Mouse (Mus musculus) layer of hippocampus, postnatal 36 days (tissue): ENCODE data around the gene Ltb4r1. TPM values are rescaled to one million over a fixed set of nuclear protein-coding genes. Genes with fewer than 3 reads are reported as not detected.

Experiments used
- DNase-seq, 2 experiments: peaks; one replicate each; pipeline ENCODE4 v3.0.0; 2022
- total RNA-seq, 2 experiments: library from RNA; stranded (reverse); gene quantifications; 2 replicates each; pipeline ENCODE4 v1.2.3; 2021

The Ltb4r1 gene
- total RNA-seq, 2 experiments from 2014 or later, result not detected

- DNase-seq, result no peak
These were observed 18.5 kb upstream of the Ltb4r1 start for GRCm38 (mm10) chr14:55747051-55747847.

- DNase-seq, result no peak
These were observed 8.2 kb upstream of the Ltb4r1 start for GRCm38 (mm10) chr14:55757566-55757965.

- DNase-seq, result no peak
These were observed 7.4 kb upstream of the Ltb4r1 start, which contains the start of gene Cideb for GRCm38 (mm10) chr14:55758363-55758784. Gene Cideb (minus strand): TSS chr14:55758458.

GRCm38 (mm10) chr14:55760156-55760555 is 5.6 kb upstream of the Ltb4r1 start:
- peak; percentile 72 to 77 for DNase-seq

- no peak for DNase-seq
These were observed 4.6 kb upstream of the Ltb4r1 start, which contains the start of gene Ltb4r2 for GRCm38 (mm10) chr14:55761163-55761562. Gene Ltb4r2 (plus strand): TSS chr14:55761428.

- DNase-seq, result peak; percentile 32 to 33
These were observed 3.6 kb upstream of the Ltb4r1 start for GRCm38 (mm10) chr14:55762001-55762821.

GRCm38 (mm10) chr14:55763166-55763565 is 2.6 kb upstream of the Ltb4r1 start:
- no peak for DNase-seq

GRCm38 (mm10) chr14:55767519-55768414 is 2.0 kb downstream of the Ltb4r1 start:
- no peak for DNase-seq

GRCm38 (mm10) chr14:55768555-55768954 is 2.8 kb downstream of the Ltb4r1 start:
- no peak for DNase-seq

- no peak for DNase-seq
These were observed 3.4 kb downstream of the Ltb4r1 start for GRCm38 (mm10) chr14:55769087-55769703.

- DNase-seq, result no peak
These were observed 10.9 kb downstream of the Ltb4r1 start for GRCm38 (mm10) chr14:55776711-55777110.

- DNase-seq, result no peak
These were observed 11.4 kb downstream of the Ltb4r1 start for GRCm38 (mm10) chr14:55777176-55777575.

GRCm38 (mm10) chr14:55777806-55778205 is 12.0 kb downstream of the Ltb4r1 start:
- DNase-seq, result no peak

GRCm38 (mm10) chr14:55778686-55779085 is 12.9 kb downstream of the Ltb4r1 start:
- DNase-seq, result no peak

- DNase-seq, result no peak
These were observed 13.9 kb downstream of the Ltb4r1 start for GRCm38 (mm10) chr14:55779656-55780055.

- no peak for DNase-seq
These were observed 15.0 kb downstream of the Ltb4r1 start for GRCm38 (mm10) chr14:55780736-55781135.

GRCm38 (mm10) chr14:55781310-55781709 is 15.5 kb downstream of the Ltb4r1 start:
- peak in 1 of 2 experiments; percentile 43 for DNase-seq

- DNase-seq, result no peak
These were observed 16.7 kb downstream of the Ltb4r1 start for GRCm38 (mm10) chr14:55782361-55782960.

GRCm38 (mm10) chr14:55783171-55783957 is 17.6 kb downstream of the Ltb4r1 start:
- no peak for DNase-seq

- no peak for DNase-seq
These were observed 18.1 kb downstream of the Ltb4r1 start, which contains the start of gene Adcy4 for GRCm38 (mm10) chr14:55783958-55784235. Gene Adcy4 (minus strand): TSS chr14:55784095.

GRCm38 (mm10) chr14:55785195-55785594 is 19.4 kb downstream of the Ltb4r1 start:
- no peak for DNase-seq
